ENCODE assay signal across 21 mouse cellular contexts in genomic region chr10:32684548-32684947, GRCm38 (mm10).
"Had no signal": no experiment of that assay in that cellular context is flagged by ENCODE, and none has a peak within 500 bp of the region (broad histone marks: within the 10 kb centered on the region; RNA-seq: fewer than 3 reads in every experiment).

No protein-coding gene starts in this region.

- H3K4me3 ChIP-seq: gastrocnemius, adult 2 months; heart, embryonic 10.5 days; heart, embryonic 12.5 days; hindbrain, embryonic 10.5 days; hindbrain, embryonic 12.5 days; intestine, embryonic 15.5 days; limb, embryonic 10.5 days; limb, embryonic 12.5 days; liver, embryonic 13.5 days had no signal

- DNase-seq: gastrocnemius, adult 2 months; gastrocnemius, postnatal 10 days; gastrocnemius, postnatal 25 days; heart, adult 18-20 months; heart, postnatal 10 days; heart, postnatal 4 days; kidney, adult 18-20 months; kidney, adult 8-10 months; kidney, postnatal 10 days; kidney, postnatal 25 days; kidney, postnatal 4 days; liver; liver, embryonic 13.5 days had no signal

- H3K27ac ChIP-seq: gastrocnemius, adult 2 months; heart, embryonic 10.5 days; hindbrain, embryonic 10.5 days; hindbrain, embryonic 12.5 days; hindbrain, embryonic 14.5 days; intestine, embryonic 15.5 days; limb, embryonic 10.5 days; limb, embryonic 12.5 days; liver, embryonic 13.5 days had no signal
